Mouse (Mus musculus) erythroblast, embryonic 14.5 days (primary cell): ENCODE data around the gene Ctbp1.

ENCODE experiments used
- GATA1 ChIP-seq: IDR thresholded peaks from 2 replicates; pipeline ENCODE4 v1.6.1; 2012; ENCODE audit warnings: low read length, inconsistent platforms, mixed read lengths
- TAL1 ChIP-seq: IDR thresholded peaks from 3 replicates; pipeline ENCODE4 v1.6.1; 2012; ENCODE audit warnings: low read length, inconsistent platforms, mixed read lengths

GRCm38 (mm10) chr5:33273777-33274084 lies 1.1 kb downstream of the Ctbp1 start:
- TF ChIP-seq GATA1 = peak; percentile 78
- peak; percentile 56; the same call in 2 of the 3 replicates for TF ChIP-seq TAL1
